Mouse (Mus musculus): ENCODE results near the gene Nudt1. TPM values are rescaled to one million over a fixed set of nuclear protein-coding genes. Genes with fewer than 3 reads are reported as not detected.

Nudt1 gene
- polyA plus RNA-seq, 1 experiment: 39.4 TPM

DNA sequence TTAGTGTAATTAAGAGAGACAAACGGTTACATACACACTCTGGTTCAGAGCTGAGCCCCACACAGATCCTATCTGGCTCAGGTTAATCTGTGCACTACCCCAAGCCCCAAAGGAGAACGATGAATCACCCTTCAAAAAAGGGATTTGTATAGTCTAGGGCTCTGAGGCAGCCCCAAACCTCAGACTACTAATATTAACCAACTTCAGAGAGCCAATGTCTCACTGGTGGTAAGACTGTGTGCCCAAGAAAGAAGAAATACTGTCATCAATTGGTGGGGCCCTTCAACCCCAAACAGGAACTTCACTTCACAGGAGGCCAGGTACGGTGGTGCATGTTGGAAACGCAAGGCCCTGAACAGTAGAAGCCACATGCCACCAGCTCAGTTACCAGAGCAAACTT is 23.8 kb downstream of the Nudt1 start:
- no peaks in the 10 kb centered on the region for H3K36me3 ChIP-seq (ENCODE audit: control insufficient read depth, insufficient read depth, low read length, poor library complexity, severe bottlenecking)
- no peak overlapping the region for H3K9ac ChIP-seq (ENCODE audit: low read depth, poor library complexity, severe bottlenecking)

DNA sequence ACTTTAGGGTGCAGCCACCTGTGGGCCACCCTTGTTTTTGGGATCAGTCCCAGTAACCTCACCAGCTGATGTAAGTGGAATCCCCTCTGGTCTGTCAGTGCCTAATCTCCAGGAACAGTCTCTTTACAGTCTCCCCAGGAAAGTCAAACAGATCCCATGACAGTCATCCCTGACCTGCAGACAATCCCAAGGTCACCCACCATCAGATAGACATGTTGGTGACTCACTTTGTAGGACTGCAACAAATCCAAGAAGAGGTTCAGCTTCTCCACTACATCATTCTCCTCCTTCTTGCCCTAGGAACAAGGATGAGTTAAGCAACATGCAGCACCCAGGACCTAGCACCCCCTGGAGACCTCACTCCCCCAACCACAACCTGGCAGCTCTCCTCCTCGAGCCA is 24.6 kb downstream of the Nudt1 start:
- Histone ChIP-seq H3K36me3 (ENCODE audit: control insufficient read depth, insufficient read depth, low read length, poor library complexity, severe bottlenecking) (peaks cover 4% of the 10 kb centered on the region; the same call in 1 of the 2 replicates), H3K4me1 (ENCODE audit: control insufficient read depth, insufficient read depth, low read length) (no peaks in the 10 kb centered on the region), H3K4me3 (ENCODE audit: low read depth, low read length) (no peak overlapping the region), H3K9me3 (replicated peaks; ENCODE audit: control insufficient read depth, insufficient read depth, low read length, poor library complexity, severe bottlenecking) (no peaks in the 10 kb centered on the region), H3K27me3 (ENCODE audit: control insufficient read depth, insufficient read depth, low read length, poor library complexity, severe bottlenecking) (no peaks in the 10 kb centered on the region), H3K9ac (ENCODE audit: low read depth, poor library complexity, severe bottlenecking) (no peak overlapping the region), H3K27ac (ENCODE audit: insufficient read depth, low read length) (no peak overlapping the region)
- no peak for TF ChIP-seq POLR2A (IDR thresholded peaks at IDR 0.05; ENCODE audit: insufficient read depth, low read length)
- no peak for TF ChIP-seq EP300 (IDR thresholded peaks at IDR 0.05; ENCODE audit: insufficient read depth, low read depth, low read length)
- no peak for TF ChIP-seq CTCF (IDR thresholded peaks at IDR 0.05; ENCODE audit: low read depth, low read length)

More for the DNA sequence above, 23.8 kb downstream of the Nudt1 start:
- Histone ChIP-seq H3K27me3 (ENCODE audit: control insufficient read depth, insufficient read depth, low read length, poor library complexity, severe bottlenecking) (no peaks in the 10 kb centered on the region), H3K9me3 (replicated peaks; ENCODE audit: control insufficient read depth, insufficient read depth, low read length, poor library complexity, severe bottlenecking) (no peaks in the 10 kb centered on the region), H3K27ac (ENCODE audit: insufficient read depth, low read length) (no peak overlapping the region), H3K4me3 (ENCODE audit: low read depth, low read length) (no peak overlapping the region), H3K4me1 (ENCODE audit: control insufficient read depth, insufficient read depth, low read length) (no peaks in the 10 kb centered on the region)
- TF ChIP-seq POLR2A (IDR thresholded peaks at IDR 0.05; ENCODE audit: insufficient read depth, low read length) (no peak), EP300 (IDR thresholded peaks at IDR 0.05; ENCODE audit: insufficient read depth, low read depth, low read length) (no peak), CTCF (IDR thresholded peaks at IDR 0.05; ENCODE audit: low read depth, low read length) (no peak)

DNA sequence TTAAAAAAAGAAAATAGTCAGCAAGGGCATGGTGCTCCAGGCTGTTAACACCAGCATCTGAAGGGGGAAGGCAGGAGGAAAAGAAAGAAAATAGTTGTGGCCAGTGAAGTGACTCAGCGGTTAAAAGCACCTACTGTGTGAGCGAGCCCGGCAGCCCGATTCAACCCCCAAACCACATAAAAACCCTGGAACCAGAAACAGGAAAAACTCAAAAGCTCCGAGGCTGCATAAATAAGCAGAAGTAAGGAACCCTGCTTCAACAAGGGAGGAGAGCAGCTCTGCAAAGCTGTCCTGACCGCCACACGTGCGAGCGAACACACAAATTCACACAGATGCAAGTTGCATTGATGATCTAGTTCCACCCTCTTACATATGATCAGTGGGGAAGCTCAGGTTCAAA is 28.4 kb downstream of the Nudt1 start:
- peaks cover 13% of the 10 kb centered on the region for H3K36me3 ChIP-seq (ENCODE audit: control insufficient read depth, insufficient read depth, low read length, poor library complexity, severe bottlenecking)
- no peak overlapping the region for H3K27ac ChIP-seq (ENCODE audit: insufficient read depth, low read length)
- H3K9me3 ChIP-seq (replicated peaks; ENCODE audit: control insufficient read depth, insufficient read depth, low read length, poor library complexity, severe bottlenecking): no peaks in the 10 kb centered on the region
- H3K27me3 ChIP-seq (ENCODE audit: control insufficient read depth, insufficient read depth, low read length, poor library complexity, severe bottlenecking): no peaks in the 10 kb centered on the region
- TF ChIP-seq EP300 (IDR thresholded peaks at IDR 0.05; ENCODE audit: insufficient read depth, low read depth, low read length) (no peak), CTCF (IDR thresholded peaks at IDR 0.05; ENCODE audit: low read depth, low read length) (no peak), POLR2A (IDR thresholded peaks at IDR 0.05; ENCODE audit: insufficient read depth, low read length) (no peak)
- H3K4me1 ChIP-seq (ENCODE audit: control insufficient read depth, insufficient read depth, low read length): no peaks in the 10 kb centered on the region
- no peak overlapping the region for H3K4me3 ChIP-seq (ENCODE audit: low read depth, low read length)
- no peak overlapping the region for H3K9ac ChIP-seq (ENCODE audit: low read depth, poor library complexity, severe bottlenecking)

DNA sequence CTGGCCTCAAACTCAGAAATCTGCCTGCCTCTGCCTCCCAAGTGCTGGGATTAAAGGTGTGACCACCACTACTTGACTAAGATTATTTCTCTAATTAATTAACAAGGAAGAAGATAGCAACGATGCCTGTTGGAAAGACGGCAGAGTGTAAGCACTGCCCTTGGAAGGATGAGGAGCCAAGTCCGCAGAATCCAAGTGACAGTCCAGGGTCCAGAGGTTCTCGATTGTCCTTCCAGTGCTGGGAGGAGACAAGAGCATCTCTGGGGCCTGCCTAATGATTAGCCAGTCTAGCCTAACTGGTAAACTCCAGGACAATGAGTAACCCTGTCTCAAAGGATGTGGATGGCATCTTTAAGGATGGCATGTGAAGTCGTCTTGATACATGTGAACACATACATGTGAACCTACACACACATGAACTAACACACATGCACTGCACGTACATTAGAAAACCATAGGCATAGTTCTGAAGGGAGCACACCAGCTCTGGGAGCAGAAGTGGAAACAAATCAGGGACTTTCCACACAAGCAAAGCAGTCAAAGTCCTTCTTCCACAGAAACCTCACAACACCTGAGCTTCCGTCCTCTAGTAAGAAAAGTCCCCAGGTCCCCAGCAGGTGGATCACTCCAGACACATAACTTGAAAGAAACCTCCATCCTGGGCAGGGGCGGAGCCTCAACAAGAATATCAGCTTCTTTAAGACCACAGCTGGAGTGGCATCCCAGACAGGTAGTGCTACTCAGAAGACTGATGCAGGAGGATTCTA is 29.5 kb downstream of the Nudt1 start:
- no peak overlapping the region for H3K9ac ChIP-seq (ENCODE audit: low read depth, poor library complexity, severe bottlenecking)
- peaks cover 13% of the 10 kb centered on the region for H3K36me3 ChIP-seq (ENCODE audit: control insufficient read depth, insufficient read depth, low read length, poor library complexity, severe bottlenecking)
- H3K27me3 ChIP-seq (ENCODE audit: control insufficient read depth, insufficient read depth, low read length, poor library complexity, severe bottlenecking): no peaks in the 10 kb centered on the region
- no peaks in the 10 kb centered on the region for H3K4me1 ChIP-seq (ENCODE audit: control insufficient read depth, insufficient read depth, low read length)
- TF ChIP-seq EP300 (IDR thresholded peaks at IDR 0.05; ENCODE audit: insufficient read depth, low read depth, low read length): no peak
- no peak for TF ChIP-seq POLR2A (IDR thresholded peaks at IDR 0.05; ENCODE audit: insufficient read depth, low read length)
- TF ChIP-seq CTCF (IDR thresholded peaks at IDR 0.05; ENCODE audit: low read depth, low read length): no peak
- no peak overlapping the region for H3K4me3 ChIP-seq (ENCODE audit: low read depth, low read length)
- no peak overlapping the region for H3K27ac ChIP-seq (ENCODE audit: insufficient read depth, low read length)
- no peaks in the 10 kb centered on the region for H3K9me3 ChIP-seq (replicated peaks; ENCODE audit: control insufficient read depth, insufficient read depth, low read length, poor library complexity, severe bottlenecking)

DNA sequence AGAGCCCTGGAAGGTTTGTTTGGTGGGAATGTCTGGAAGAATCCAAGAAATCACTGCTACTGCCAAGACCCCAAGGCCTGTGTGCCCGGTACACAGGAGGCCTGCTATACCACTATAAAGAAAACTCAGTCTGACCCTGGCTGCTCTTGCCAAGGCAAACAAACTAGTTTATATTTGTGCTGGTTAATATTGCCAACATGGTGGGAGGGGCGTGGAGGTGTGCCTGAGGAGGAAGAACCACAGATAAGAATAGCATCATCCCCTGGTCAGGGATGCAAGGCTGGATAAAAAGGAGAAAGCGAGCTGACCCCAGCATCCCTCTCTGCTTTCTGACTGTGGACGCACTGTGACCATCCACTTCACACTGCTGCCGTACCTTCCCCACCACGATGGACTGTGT is 30.9 kb downstream of the Nudt1 start:
- H3K36me3 ChIP-seq (ENCODE audit: control insufficient read depth, insufficient read depth, low read length, poor library complexity, severe bottlenecking): peaks cover 13% of the 10 kb centered on the region
- no peak for TF ChIP-seq EP300 (IDR thresholded peaks at IDR 0.05; ENCODE audit: insufficient read depth, low read depth, low read length)
- no peak for TF ChIP-seq POLR2A (IDR thresholded peaks at IDR 0.05; ENCODE audit: insufficient read depth, low read length)
- no peak for TF ChIP-seq CTCF (IDR thresholded peaks at IDR 0.05; ENCODE audit: low read depth, low read length)
- no peak overlapping the region for H3K9ac ChIP-seq (ENCODE audit: low read depth, poor library complexity, severe bottlenecking)
- H3K9me3 ChIP-seq (replicated peaks; ENCODE audit: control insufficient read depth, insufficient read depth, low read length, poor library complexity, severe bottlenecking): no peaks in the 10 kb centered on the region
- H3K27ac ChIP-seq (ENCODE audit: insufficient read depth, low read length): no peak overlapping the region
- no peaks in the 10 kb centered on the region for H3K4me1 ChIP-seq (ENCODE audit: control insufficient read depth, insufficient read depth, low read length)
- no peaks in the 10 kb centered on the region for H3K27me3 ChIP-seq (ENCODE audit: control insufficient read depth, insufficient read depth, low read length, poor library complexity, severe bottlenecking)
- H3K4me3 ChIP-seq (ENCODE audit: low read depth, low read length): no peak overlapping the region

DNA sequence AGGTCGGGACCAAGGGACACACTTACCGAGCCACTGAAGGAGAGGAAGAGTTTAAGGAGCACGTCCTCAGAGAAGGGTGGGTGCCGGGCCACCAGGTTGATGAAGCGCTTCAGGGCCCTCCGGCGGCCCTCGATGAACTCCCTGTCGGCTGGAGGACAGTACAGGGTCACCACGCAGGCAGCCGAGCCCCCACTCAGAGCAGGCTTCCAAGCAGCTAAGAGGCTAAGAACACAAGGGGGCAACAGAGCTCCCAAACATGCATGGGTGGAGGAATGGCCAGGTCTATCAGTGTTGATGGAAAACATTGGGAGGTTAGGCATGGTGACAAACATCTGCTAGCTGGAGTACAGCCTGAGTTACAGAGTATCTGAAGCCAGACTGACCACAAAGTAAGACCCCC is 34.5 kb downstream of the Nudt1 start:
- H3K27me3 ChIP-seq (ENCODE audit: control insufficient read depth, insufficient read depth, low read length, poor library complexity, severe bottlenecking): no peaks in the 10 kb centered on the region
- no peak overlapping the region for H3K27ac ChIP-seq (ENCODE audit: insufficient read depth, low read length)
- peaks cover 1% of the 10 kb centered on the region for H3K4me1 ChIP-seq (ENCODE audit: control insufficient read depth, insufficient read depth, low read length)
- no peak overlapping the region for H3K4me3 ChIP-seq (ENCODE audit: low read depth, low read length)
- peaks cover 10% of the 10 kb centered on the region for H3K36me3 ChIP-seq (ENCODE audit: control insufficient read depth, insufficient read depth, low read length, poor library complexity, severe bottlenecking)
- no peaks in the 10 kb centered on the region for H3K9me3 ChIP-seq (replicated peaks; ENCODE audit: control insufficient read depth, insufficient read depth, low read length, poor library complexity, severe bottlenecking)
- no peak overlapping the region for H3K9ac ChIP-seq (ENCODE audit: low read depth, poor library complexity, severe bottlenecking)
- TF ChIP-seq POLR2A (IDR thresholded peaks at IDR 0.05; ENCODE audit: insufficient read depth, low read length) (no peak), CTCF (IDR thresholded peaks at IDR 0.05; ENCODE audit: low read depth, low read length) (peak; percentile 2), EP300 (IDR thresholded peaks at IDR 0.05; ENCODE audit: insufficient read depth, low read depth, low read length) (no peak)

Measured in ES-Bruce4 (cell line).